Mouse (Mus musculus) midbrain, embryonic 10.5 days (tissue): ENCODE results near the gene Spint5. TPM values are rescaled to one million over a fixed set of nuclear protein-coding genes. Genes with fewer than 3 reads are reported as not detected.

Experiments used
- DNase-seq: peaks from one replicate; pipeline ENCODE4 v3.0.0-alpha.2; 2017; ENCODE audit warnings: low spot score
- H3K27ac ChIP-seq: fragments of 300-500 bp; sonication (generic); replicated peaks from 2 replicates; pipeline ENCODE4 v1.5.1; 2016; ENCODE audit warnings: mild to moderate bottlenecking
- H3K27me3 ChIP-seq: fragments of 300-500 bp; sonication (generic); 2 replicates; pipeline ENCODE4 v1.6.1; 2016; ENCODE audit warnings: low read depth, mild to moderate bottlenecking; ENCODE audit not compliant: poor library complexity, severe bottlenecking
- H3K36me3 ChIP-seq: fragments of 300-500 bp; sonication (generic); 2 replicates; pipeline ENCODE4 v1.6.1; 2016; ENCODE audit warnings: mild to moderate bottlenecking, moderate library complexity
- H3K4me1 ChIP-seq: fragments of 300-500 bp; sonication (generic); 2 replicates; pipeline ENCODE4 v1.6.1; 2016
- H3K4me3 ChIP-seq: fragments of 300-500 bp; sonication (generic); 2 replicates; pipeline ENCODE4 v1.5.1; 2016; ENCODE audit warnings: mild to moderate bottlenecking, moderate library complexity
- H3K9me3 ChIP-seq: fragments of 300-500 bp; sonication (generic); replicated peaks from 2 replicates; pipeline ENCODE4 v1.6.1; 2016; ENCODE audit warnings: mild to moderate bottlenecking
- WGBS: fragments of 180-500 bp; shearing (Covaris S2); methylation state at CpG from one replicate; pipeline ENCODE4 v1.1.7; 2016; 5-methylcytosine and 5-hydroxymethylcytosine counted together
- polyA plus RNA-seq: library from polyadenylated mRNA; unstranded; fragments of >200 nt; fragmentation: Nextera tagmentation; extraction: Ambion mirVana; gene quantifications from 2 replicates; pipeline ENCODE4 v1.2.1, GENCODE M21; 2016

Gene Spint5
- polyA plus RNA-seq, 1 experiment from 2014 or later: not detected

DNA sequence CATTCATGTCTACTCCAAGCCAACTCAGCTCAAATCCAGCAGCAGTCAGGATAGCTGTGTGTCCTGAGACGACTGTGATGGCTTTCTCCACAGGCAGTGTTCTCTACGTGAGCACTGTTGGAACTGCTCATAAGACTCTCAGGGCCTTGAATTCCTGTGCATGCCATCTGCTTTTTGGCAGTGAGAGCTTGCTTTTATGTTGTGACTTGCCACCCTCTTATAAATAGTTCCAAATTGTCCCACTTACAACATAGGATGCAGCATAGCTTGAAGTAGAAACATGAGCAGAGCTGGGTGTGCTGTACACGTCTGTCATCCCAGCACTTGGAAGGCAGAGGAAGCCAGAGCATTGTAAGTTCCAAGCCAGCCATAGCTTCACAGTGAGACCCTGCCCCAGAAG is 50.7 kb downstream of the Spint5 start:
- H3K36me3 ChIP-seq: peaks cover 74% of the 10 kb centered on the region
- no peaks in the 10 kb centered on the region for H3K9me3 ChIP-seq
- H3K27me3 ChIP-seq: no peaks in the 10 kb centered on the region
- peaks cover 11% of the 10 kb centered on the region for H3K4me1 ChIP-seq
- DNase-seq: no peak
- H3K27ac ChIP-seq: no peak overlapping the region
- no peak overlapping the region for H3K4me3 ChIP-seq
- 88% methylated on average over 3 of the region's 3 CpGs for WGBS

Other genes starting within 250 kb of the Spint5 start
- gene Trp53tg5, start 241.6 kb upstream of the Spint5 start, polyA plus RNA-seq: not detected in 2 replicates
- gene Dbndd2, start 229.2 kb upstream of the Spint5 start, polyA plus RNA-seq: 3.0 and 3.2 TPM in 2 replicates
- gene Pigt, start 217.8 kb upstream of the Spint5 start, polyA plus RNA-seq: 40.1 and 44.7 TPM in 2 replicates
- gene Wfdc2, start 152.9 kb upstream of the Spint5 start, polyA plus RNA-seq: 23.1 and 28.3 TPM in 2 replicates
- not detected in 2 replicates for gene Spint3, start 141.8 kb upstream of the Spint5 start, polyA plus RNA-seq
- not detected in 2 replicates for gene Wfdc6a, start 129.9 kb upstream of the Spint5 start, polyA plus RNA-seq
- gene Eppin, start 121.7 kb upstream of the Spint5 start, polyA plus RNA-seq: not detected in 2 replicates
- not detected in 2 replicates for gene Wfdc6b, start 101.8 kb upstream of the Spint5 start, polyA plus RNA-seq
- not detected in 2 replicates for gene Wfdc8, start 101.7 kb upstream of the Spint5 start, polyA plus RNA-seq
- not detected in 2 replicates for gene Wfdc16, start 76.5 kb upstream of the Spint5 start, polyA plus RNA-seq
- gene Wfdc10, start 59.3 kb upstream of the Spint5 start, polyA plus RNA-seq: not detected in 2 replicates
- gene Wfdc9, start 58.7 kb upstream of the Spint5 start, polyA plus RNA-seq: not detected in 2 replicates
- not detected in 2 replicates for gene Wfdc11, start 41.2 kb upstream of the Spint5 start, polyA plus RNA-seq
- gene Wfdc13, start 30.2 kb upstream of the Spint5 start, polyA plus RNA-seq: not detected in 2 replicates
- not detected in 2 replicates for gene Spint4, start 16.8 kb upstream of the Spint5 start, polyA plus RNA-seq
- gene Wfdc3, start 30.6 kb downstream of the Spint5 start, polyA plus RNA-seq: 0.94 and 1.2 TPM in 2 replicates
- 80.1 and 80.2 TPM in 2 replicates for gene Dnttip1, start 30.7 kb downstream of the Spint5 start, polyA plus RNA-seq
- 575 and 639 TPM in 2 replicates for gene Ube2c, start 54.6 kb downstream of the Spint5 start, polyA plus RNA-seq
- not detected in 2 replicates for gene Tnnc2, start 64.7 kb downstream of the Spint5 start, polyA plus RNA-seq
- 12.0 and 12.3 TPM in 2 replicates for gene Snx21, start 70.5 kb downstream of the Spint5 start, polyA plus RNA-seq
- 14.9 and 15.3 TPM in 2 replicates for gene Acot8, start 89.6 kb downstream of the Spint5 start, polyA plus RNA-seq
- 9.7 and 11.6 TPM in 2 replicates for gene Zswim3, start 89.8 kb downstream of the Spint5 start, polyA plus RNA-seq
- 24.7 and 25.3 TPM in 2 replicates for gene Zswim1, start 107.4 kb downstream of the Spint5 start, polyA plus RNA-seq
- 0.17 TPM in 1 of 2 replicates, not detected in the other for gene Spata25, start 113.2 kb downstream of the Spint5 start, polyA plus RNA-seq
- gene Ctsa, start 117.6 kb downstream of the Spint5 start, polyA plus RNA-seq: 85.7 and 98.2 TPM in 2 replicates
- gene Neurl2, start 118.2 kb downstream of the Spint5 start, polyA plus RNA-seq: 3.8 and 5.4 TPM in 2 replicates
- 67.9 and 86.2 TPM in 2 replicates for gene Pltp, start 142.4 kb downstream of the Spint5 start, polyA plus RNA-seq
- 73.8 and 93.8 TPM in 2 replicates for gene Pcif1, start 164.0 kb downstream of the Spint5 start, polyA plus RNA-seq
- 14.1 and 17.1 TPM in 2 replicates for gene Zfp335, start 196.5 kb downstream of the Spint5 start, polyA plus RNA-seq
- gene Mmp9, start 225.5 kb downstream of the Spint5 start, polyA plus RNA-seq: 0.39 and 0.97 TPM in 2 replicates
- 0.99 and 2.1 TPM in 2 replicates for gene Slc12a5, start 245.5 kb downstream of the Spint5 start, polyA plus RNA-seq